26 mouse cellular contexts compared by ENCODE assay signal in genomic region chr12:9212211-9212610, GRCm38 (mm10).
A peak's percentile ranks its signal among the peaks of the same experiment; 100 is the strongest.
DNase-seq lines count a peak whose midpoint lies in the region; ATAC-seq and TF ChIP-seq lines count a peak whose summit lies in the region.
"Had no signal": no experiment of that assay in that cellular context is flagged by ENCODE, and none has a peak within 500 bp of the region (broad histone marks: within the 10 kb centered on the region; RNA-seq: fewer than 3 reads in every experiment).

No protein-coding gene starts in this region.

- H3K4me2 ChIP-seq in intestine, embryonic 16.5 days (ENCODE audit: low read depth, low read length), result no peak overlapping the region
- no peak overlapping the region for H3K4me2 ChIP-seq in intestine, embryonic 15.5 days (replicated peaks)
- H3K4me2 ChIP-seq: embryonic facial prominence, embryonic 12.5 days; embryonic facial prominence, embryonic 15.5 days; heart, embryonic 15.5 days; hindbrain, embryonic 13.5 days had no signal

- no peak overlapping the region for H3K27ac ChIP-seq in intestine, embryonic 16.5 days (ENCODE audit: low read length)
- no peak overlapping the region for H3K27ac ChIP-seq in intestine, embryonic 15.5 days
- no peak overlapping the region for H3K27ac ChIP-seq in left cerebral cortex, adult 2 months
- H3K27ac ChIP-seq: embryonic facial prominence, embryonic 12.5 days; embryonic facial prominence, embryonic 15.5 days; gastrocnemius, adult 2 months; heart, adult 2 months; heart, embryonic 15.5 days; hindbrain, embryonic 10.5 days; hindbrain, embryonic 13.5 days had no signal

- intact Hi-C loops in heart, postnatal 25 days (cut with DNase I), result no loop called here
- intact Hi-C loops in heart, postnatal 10 days (cut with DNase I), result no loop called here
- intact Hi-C loops in left cerebral cortex, adult 2 months (cut with DNase I), result no loop called here

- H3K9ac ChIP-seq in intestine, embryonic 16.5 days (ENCODE audit: low read depth, low read length), result no peak overlapping the region
- H3K9ac ChIP-seq in intestine, embryonic 15.5 days, result no peak overlapping the region
- H3K9ac ChIP-seq: embryonic facial prominence, embryonic 12.5 days; embryonic facial prominence, embryonic 15.5 days; forebrain, postnatal 0 days; heart, embryonic 15.5 days; hindbrain, embryonic 13.5 days had no signal

- no peak overlapping the region for H3K4me3 ChIP-seq in intestine, embryonic 16.5 days (ENCODE audit: low read length)
- no peak overlapping the region for H3K4me3 ChIP-seq in intestine, embryonic 15.5 days (replicated peaks)
- no peak overlapping the region for H3K4me3 ChIP-seq in left cerebral cortex, adult 2 months
- H3K4me3 ChIP-seq: embryonic facial prominence, embryonic 12.5 days; embryonic facial prominence, embryonic 15.5 days; gastrocnemius, adult 2 months; heart, adult 2 months; heart, embryonic 15.5 days; hindbrain, embryonic 10.5 days; hindbrain, embryonic 13.5 days had no signal

- 0 out of 2 replicates have a peak, but pooled peaks have one; percentile 36 for ATAC-seq in intestine, embryonic 16.5 days
- ATAC-seq in intestine, embryonic 15.5 days, result no peak
- ATAC-seq: CD4-positive, CD25-positive, alpha-beta regulatory T cell, adult 4 months; forebrain, embryonic 14.5 days; forebrain, postnatal 0 days; hindbrain, embryonic 16.5 days; intestine, postnatal 0 days had no signal

- TF ChIP-seq CTCF in left cerebral cortex, adult 2 months (IDR thresholded peaks at IDR 0.05), result no peak

- no peaks in the 10 kb centered on the region for H3K27me3 ChIP-seq in intestine, embryonic 16.5 days (replicated peaks; ENCODE audit: control insufficient read depth, insufficient read depth, low read length)
- no peaks in the 10 kb centered on the region for H3K27me3 ChIP-seq in intestine, embryonic 15.5 days (replicated peaks)
- H3K27me3 ChIP-seq: embryonic facial prominence, embryonic 12.5 days; embryonic facial prominence, embryonic 15.5 days; heart, embryonic 15.5 days; hindbrain, embryonic 13.5 days had no signal

- H3K36me3 ChIP-seq in intestine, embryonic 16.5 days (ENCODE audit: control insufficient read depth, insufficient read depth, low read length), result no peaks in the 10 kb centered on the region
- H3K36me3 ChIP-seq in intestine, embryonic 15.5 days, result no peaks in the 10 kb centered on the region
- H3K36me3 ChIP-seq: embryonic facial prominence, embryonic 12.5 days; embryonic facial prominence, embryonic 15.5 days; heart, embryonic 15.5 days; hindbrain, embryonic 10.5 days; hindbrain, embryonic 13.5 days had no signal

- peak; percentile 28 for DNase-seq in heart, adult 8-10 months (ENCODE audit: low spot score)
- no peak for DNase-seq in heart, postnatal 25 days (ENCODE audit: low spot score)
- DNase-seq in heart, postnatal 10 days, result peak; percentile 36 to 60
- no peak for DNase-seq in left cerebral cortex, adult 2 months (ENCODE audit: extremely low spot score in 1 of 2, low spot score in 2 of 2)
- DNase-seq: adrenal gland, adult 2 months; adrenal gland, postnatal 14 days; cerebellum, adult 11 months; cerebellum, adult 2 months; cerebellum, adult 9-11 months; cerebellum, postnatal 25 days; forebrain, postnatal 0 days; gastrocnemius, adult 2 months; gastrocnemius, postnatal 14 days; kidney, adult 2 months had no signal

- 36% methylated on average over 1 of the region's 1 CpGs for WGBS in intestine, embryonic 16.5 days
- 31% methylated on average over 1 of the region's 1 CpGs for WGBS in intestine, embryonic 15.5 days

- H3K9me3 ChIP-seq in intestine, embryonic 16.5 days (ENCODE audit: control insufficient read depth, low read length), result no peaks in the 10 kb centered on the region
- no peaks in the 10 kb centered on the region for H3K9me3 ChIP-seq in intestine, embryonic 15.5 days
- H3K9me3 ChIP-seq: embryonic facial prominence, embryonic 12.5 days; embryonic facial prominence, embryonic 15.5 days; heart, embryonic 15.5 days; hindbrain, embryonic 10.5 days; hindbrain, embryonic 13.5 days had no signal

- no peaks in the 10 kb centered on the region for H3K4me1 ChIP-seq in intestine, embryonic 16.5 days (ENCODE audit: control insufficient read depth, insufficient read depth, low read length)
- H3K4me1 ChIP-seq in intestine, embryonic 15.5 days (replicated peaks), result no peaks in the 10 kb centered on the region; the same call in 1 of the 2 replicates
- H3K4me1 ChIP-seq: embryonic facial prominence, embryonic 12.5 days; embryonic facial prominence, embryonic 15.5 days; heart, embryonic 15.5 days; hindbrain, embryonic 10.5 days; hindbrain, embryonic 13.5 days had no signal

Comparison
In these comparisons a context has a peak if more than half of its experiments do, and no peak if none do; other contexts are left out.
1. DNase-seq: peak in heart, adult 8-10 months (single experiment) and heart, postnatal 10 days (2 of 2); none in heart, postnatal 25 days (single experiment) and left cerebral cortex, adult 2 months (0 of 2).